Mouse (Mus musculus) CH12.LX (cell line): Measurements from ENCODE around the gene Itgbl1.

Experiments used
- CTCF ChIP-seq, 2 experiments: IDR thresholded peaks in 1 of 2; conservative IDR thresholded peaks in 1 of 2; 2 replicates each; pipeline ENCODE4 v1.5.1; 2011 to 2012; ENCODE audit warnings: low read depth in 2 of 2, low read length in 2 of 2, improper control_type of control experiment in 1 of 2, inconsistent platforms in 1 of 2, mild to moderate bottlenecking in 1 of 2, moderate library complexity in 1 of 2
- ELF1 ChIP-seq: IDR thresholded peaks from 2 replicates; pipeline ENCODE4 v1.6.1; 2014; ENCODE audit warnings: low read depth, mild to moderate bottlenecking, inconsistent platforms, low read length, improper control_type of control experiment
- EP300 ChIP-seq: IDR thresholded peaks from 2 replicates; pipeline ENCODE4 v1.6.1; 2011; ENCODE audit warnings: low read length, improper control_type of control experiment
- ETS1 ChIP-seq: conservative IDR thresholded peaks from 2 replicates; pipeline ENCODE4 v1.6.1; 2012; ENCODE audit warnings: low read depth, mild to moderate bottlenecking, inconsistent platforms, low read length, improper control_type of control experiment, moderate library complexity
- JUND ChIP-seq: conservative IDR thresholded peaks from 2 replicates; pipeline ENCODE4 v1.6.1; 2011; ENCODE audit warnings: low read depth, low read length, improper control_type of control experiment
- MAFK ChIP-seq: IDR thresholded peaks from 2 replicates; pipeline ENCODE4 v1.6.1; 2011; ENCODE audit warnings: low read length, improper control_type of control experiment; ENCODE audit not compliant: insufficient replicate concordance
- POLR2A ChIP-seq: IDR thresholded peaks from 2 replicates; pipeline ENCODE4 v1.6.1; 2011; ENCODE audit warnings: low read depth, mild to moderate bottlenecking, improper control_type of control experiment, low read length
- RCOR1 ChIP-seq: conservative IDR thresholded peaks from 2 replicates; pipeline ENCODE4 v1.6.1; 2012; ENCODE audit warnings: low read depth, mild to moderate bottlenecking, inconsistent platforms, low read length, improper control_type of control experiment
- SMC3 ChIP-seq: IDR thresholded peaks from 2 replicates; pipeline ENCODE4 v1.6.1; 2011; ENCODE audit warnings: low read depth, low read length, improper control_type of control experiment
- UBTF ChIP-seq: IDR thresholded peaks from 2 replicates; pipeline ENCODE4 v1.6.1; 2012; ENCODE audit warnings: low read depth, mild to moderate bottlenecking, inconsistent platforms, low read length, improper control_type of control experiment, moderate library complexity
- USF1 ChIP-seq: IDR thresholded peaks from 2 replicates; pipeline ENCODE4 v1.6.1; 2014; ENCODE audit warnings: low read depth, mild to moderate bottlenecking, inconsistent platforms, low read length, improper control_type of control experiment
- ZC3H11A ChIP-seq: IDR thresholded peaks from 2 replicates; pipeline ENCODE4 v1.6.1; 2012; ENCODE audit warnings: low read depth, mild to moderate bottlenecking, inconsistent platforms, low read length, improper control_type of control experiment

DNA sequence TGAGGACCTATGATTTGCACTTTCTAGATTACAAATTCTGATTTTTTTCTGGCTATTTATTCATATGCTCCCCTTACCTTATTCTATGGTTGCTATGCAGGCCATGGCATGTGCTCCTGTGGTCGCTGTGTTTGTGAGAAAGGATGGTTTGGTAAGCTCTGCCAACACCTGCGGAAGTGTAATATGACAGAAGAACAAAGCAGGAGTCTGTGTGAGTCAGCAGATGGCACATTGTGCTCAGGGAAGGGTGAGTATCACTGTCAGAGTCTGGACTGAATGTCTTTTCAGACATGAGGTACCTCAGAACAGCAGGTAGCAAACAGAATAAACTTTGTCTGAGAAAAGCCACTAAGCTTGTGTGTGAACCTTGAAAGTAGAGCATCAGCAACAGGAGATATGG lies 306.8 kb downstream of the Itgbl1 start:
- TF ChIP-seq JUND (no peak), POLR2A (no peak), CTCF (conservative IDR thresholded peaks at IDR 0.05 in 1 of 2, IDR thresholded peaks at IDR 0.05 in 1 of 2; ENCODE audit: low read depth in 2 of 2, low read length in 2 of 2) (peak in 1 of 2 experiments; percentile 29; a peak in 2 of 4 replicates), SMC3 (peak; percentile 44), EP300 (no peak), RCOR1 (no peak), MAFK (no peak), UBTF (no peak), USF1 (no peak), ZC3H11A (no peak), ETS1 (no peak), ELF1 (no peak)
